9 mouse cellular contexts compared by ENCODE assay signal in the genomic region with DNA sequence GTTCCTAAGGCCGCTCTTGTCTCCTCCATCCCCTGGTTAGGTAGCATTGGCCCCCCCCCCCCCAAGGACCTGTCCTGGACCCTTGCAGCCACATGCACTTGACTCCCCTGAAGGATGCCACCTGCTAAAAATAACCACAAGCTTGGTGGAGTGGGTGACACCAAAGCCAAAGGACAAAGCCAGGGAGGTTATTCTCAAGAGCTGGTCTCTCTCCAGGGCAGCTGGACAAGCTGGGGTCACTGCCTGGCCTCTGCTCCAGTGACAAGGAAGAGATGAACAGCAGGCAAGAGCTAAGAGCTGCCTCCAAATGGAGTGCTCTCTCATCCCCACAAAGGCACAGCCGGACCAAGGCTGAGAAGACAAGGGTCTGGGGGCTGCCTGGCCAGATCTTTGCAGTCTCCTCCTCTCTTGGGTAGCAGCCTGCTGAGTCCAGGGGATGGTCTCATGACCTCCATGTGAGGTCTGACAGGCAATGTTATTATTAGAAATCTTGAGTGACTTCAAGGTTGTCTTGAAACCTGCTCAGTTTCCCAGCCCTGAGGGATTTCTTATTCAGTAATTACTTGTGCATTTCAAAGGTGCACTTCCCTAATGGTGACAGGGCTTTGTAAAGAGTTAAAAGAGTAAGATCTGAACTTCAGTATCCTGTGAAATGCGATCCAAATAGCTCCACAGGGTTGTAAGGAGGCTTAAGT. TPM values are rescaled to one million over a fixed set of nuclear protein-coding genes. Genes with fewer than 3 reads are reported as not detected.
DNase-seq lines count a peak whose midpoint lies in the region; ATAC-seq lines count a peak whose summit lies in the region.
"Had no signal": no experiment of that assay in that cellular context is flagged by ENCODE, and none has a peak within 500 bp of the region (broad histone marks: within the 10 kb centered on the region; RNA-seq: fewer than 3 reads in every experiment).

No protein-coding gene starts in this region.

- DNase-seq in gastrocnemius, adult 18-20 months (ENCODE audit: low spot score), result peak; percentile 72
- no peak for DNase-seq in gastrocnemius, postnatal 4 days (ENCODE audit: low spot score in 2 of 2)
- peak; percentile 19 for DNase-seq in urinary bladder, adult 2 months (ENCODE audit: low spot score)
- no peak for DNase-seq in urinary bladder, postnatal 25 days (ENCODE audit: low spot score)
- DNase-seq in heart, postnatal 10 days, result peak; percentile 68 to 71
- DNase-seq in adrenal gland, adult 8-10 months, result no peak
- no peak for DNase-seq in c-Kit-positive CD71-positive TER-119-positive erythroid progenitor cells, embryonic 14.5 days (ENCODE audit: low spot score)
- DNase-seq: liver, embryonic 13.5 days had no signal

- intact Hi-C loops in heart, postnatal 10 days (cut with DNase I), result no loop called here

- no peak for ATAC-seq in granulocyte monocyte progenitor cell, adult 5-6 weeks (replicated peaks; ENCODE audit: poor library complexity, severe bottlenecking)

RNA-seq across cellular contexts. Expression of a gene that starts 6.9 kb away (rescaled TPM):
- 10 to 100 TPM; 54.5 to 82.7 TPM for total RNA-seq in gastrocnemius, adult 18-20 months (2021)
- 10 to 100 TPM; 85.1 to 86.5 TPM for total RNA-seq in gastrocnemius, postnatal 4 days (2021)
- 46.1 and 50.9 TPM in 2 replicates for polyA plus RNA-seq in urinary bladder, adult 2 months (2012; rRNA removed)
- total RNA-seq in heart, postnatal 10 days (2021), result 100 to 1,000 TPM; 110 to 122 TPM
- 12.7 and 15.2 TPM in 2 replicates for total RNA-seq in granulocyte monocyte progenitor cell, adult 5-6 weeks (2014; fragmentation: Nextera tagmentation)
- total RNA-seq in granulocyte monocyte progenitor cell, adult 5-6 weeks (2017), result 15.9 and 20.7 TPM in 2 replicates
- total RNA-seq in adrenal gland, adult 8-10 months (2022), result 100 to 1,000 TPM; 102 to 124 (median 117) TPM

Comparison
In these comparisons a context has a peak if more than half of its experiments do, and no peak if none do; other contexts are left out.
1. DNase-seq: peak in gastrocnemius, adult 18-20 months (single experiment), urinary bladder, adult 2 months (single experiment) and heart, postnatal 10 days (2 of 2); none in gastrocnemius, postnatal 4 days (0 of 2), urinary bladder, postnatal 25 days (single experiment), adrenal gland, adult 8-10 months (single experiment) and c-Kit-positive CD71-positive TER-119-positive erythroid progenitor cells, embryonic 14.5 days (single experiment).